Mouse (Mus musculus): ENCODE results near the gene Tmem43. TPM values are rescaled to one million over a fixed set of nuclear protein-coding genes. Genes with fewer than 3 reads are reported as not detected.

Tmem43 gene
- total RNA-seq (2014; rRNA removed; ENCODE audit: low replicate concordance): 41.3 and 43.9 TPM in 2 replicates
- polyA plus RNA-seq (2015; fragmentation: Nextera tagmentation; extraction: Ambion mirVana): 16.9 and 18.8 TPM in 2 replicates

DNA sequence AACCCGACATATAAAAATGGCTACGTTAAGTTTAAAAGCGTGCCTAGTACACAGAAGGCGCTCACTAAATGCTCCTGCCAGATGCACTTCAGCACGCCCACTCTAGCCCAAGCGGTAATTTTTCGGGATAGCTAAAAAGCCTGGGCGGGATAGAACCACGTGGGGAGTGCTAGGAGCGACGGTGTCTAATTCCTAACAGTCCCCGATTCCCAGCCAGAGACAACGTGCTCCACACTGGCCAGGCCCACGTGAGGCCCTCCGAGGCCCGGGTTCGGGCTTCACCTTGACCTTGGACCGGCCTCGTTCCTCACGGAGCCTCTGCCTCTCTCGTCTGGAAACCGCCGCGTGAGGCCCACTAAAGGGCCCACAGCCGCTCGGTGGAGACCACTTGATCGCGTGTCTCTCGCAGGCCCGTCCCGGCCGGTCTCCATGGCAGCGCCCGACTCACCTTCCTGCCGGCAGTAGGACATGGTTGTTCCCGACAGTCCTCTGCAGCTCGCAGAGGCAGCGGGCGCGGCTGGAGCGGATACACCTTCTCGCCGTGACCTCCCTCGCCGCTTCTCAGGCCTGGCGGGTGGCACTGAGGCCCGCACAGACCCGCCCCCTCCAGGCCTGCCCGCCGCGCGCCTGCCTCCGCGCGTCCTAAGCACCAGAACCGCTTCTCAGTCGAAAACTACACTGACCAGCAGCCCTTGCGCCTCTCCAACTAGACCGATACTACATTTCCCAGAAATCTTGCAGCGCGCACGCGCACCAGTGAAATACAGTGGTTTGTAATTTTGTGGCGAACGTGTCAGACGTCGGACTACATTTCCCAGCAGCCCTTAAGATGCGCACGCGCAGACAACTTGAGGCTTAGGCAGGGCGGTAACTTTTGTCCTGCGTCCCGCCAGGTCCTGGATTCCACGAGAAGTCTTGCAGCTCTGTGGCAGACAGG lies at the start of gene Tmem43, which contains the start of gene Chchd4:
Gene Tmem43, plus strand, starts transcription at position 836 of the 937 bp plus-strand sequence.
Gene Chchd4, minus strand, starts transcription at position 679 of the 937 bp plus-strand sequence.
- Histone ChIP-seq H3K27me3 (ENCODE audit: control insufficient read depth, insufficient read depth, low read length) (no peaks in the 10 kb centered on the region), H3K4me2 (ENCODE audit: low read depth, low read length) (peak within 1 kb of the TSS; percentile 83), H3K27ac (ENCODE audit: low read depth) (peak within 1 kb of the TSS; percentile 80), H3K4me3 (ENCODE audit: low read depth, low read length) (peak within 1 kb of the TSS; percentile 76), H3K9me3 (replicated peaks; ENCODE audit: control insufficient read depth, low read length) (no peaks in the 10 kb centered on the region), H3K9ac (replicated peaks; ENCODE audit: low read depth, low read length) (peak within 1 kb of the TSS; percentile 66), H3K4me1 (ENCODE audit: control insufficient read depth, insufficient read depth) (peaks cover 15% of the 10 kb centered on the region), H3K36me3 (replicated peaks; ENCODE audit: control insufficient read depth, insufficient read depth, low read length) (peaks cover 10% of the 10 kb centered on the region)
- under 1% methylated on average over 74 of the region's 74 CpGs for WGBS
- TF ChIP-seq EP300 (IDR thresholded peaks at IDR 0.05; ENCODE audit: low read depth): no peak
- peak; percentile 95 for ATAC-seq (ENCODE audit: insufficient read depth, low read depth)
- DNase-seq (ENCODE audit: low spot score): peak; percentile 100

- ATAC-seq (ENCODE audit: insufficient read depth, low read depth): no peak
- H3K36me3 ChIP-seq (replicated peaks; ENCODE audit: control insufficient read depth, insufficient read depth, low read length): no peaks in the 10 kb centered on the region
- TF ChIP-seq CTCF (IDR thresholded peaks at IDR 0.05; ENCODE audit: low read depth) (no peak), EP300 (IDR thresholded peaks at IDR 0.05; ENCODE audit: low read depth) (no peak)
- no peak overlapping the region for H3K4me3 ChIP-seq (ENCODE audit: low read depth, low read length)
- H3K4me2 ChIP-seq (ENCODE audit: low read depth, low read length): no peak overlapping the region
- no peaks in the 10 kb centered on the region for H3K9me3 ChIP-seq (replicated peaks; ENCODE audit: control insufficient read depth, low read length)
- 49% methylated on average over 4 of the region's 4 CpGs for WGBS
- H3K27me3 ChIP-seq (ENCODE audit: control insufficient read depth, insufficient read depth, low read length): peaks cover 15% of the 10 kb centered on the region; the same call in 1 of the 2 replicates
- DNase-seq (ENCODE audit: low spot score): no peak
- H3K9ac ChIP-seq (replicated peaks; ENCODE audit: low read depth, low read length): no peak overlapping the region
- no peak overlapping the region for H3K27ac ChIP-seq (ENCODE audit: low read depth)
- no peaks in the 10 kb centered on the region for H3K4me1 ChIP-seq (ENCODE audit: control insufficient read depth, insufficient read depth)
Observed at GRCm38 (mm10) chr6:91424151-91424550, 49.4 kb upstream of the Tmem43 start.

DNA sequence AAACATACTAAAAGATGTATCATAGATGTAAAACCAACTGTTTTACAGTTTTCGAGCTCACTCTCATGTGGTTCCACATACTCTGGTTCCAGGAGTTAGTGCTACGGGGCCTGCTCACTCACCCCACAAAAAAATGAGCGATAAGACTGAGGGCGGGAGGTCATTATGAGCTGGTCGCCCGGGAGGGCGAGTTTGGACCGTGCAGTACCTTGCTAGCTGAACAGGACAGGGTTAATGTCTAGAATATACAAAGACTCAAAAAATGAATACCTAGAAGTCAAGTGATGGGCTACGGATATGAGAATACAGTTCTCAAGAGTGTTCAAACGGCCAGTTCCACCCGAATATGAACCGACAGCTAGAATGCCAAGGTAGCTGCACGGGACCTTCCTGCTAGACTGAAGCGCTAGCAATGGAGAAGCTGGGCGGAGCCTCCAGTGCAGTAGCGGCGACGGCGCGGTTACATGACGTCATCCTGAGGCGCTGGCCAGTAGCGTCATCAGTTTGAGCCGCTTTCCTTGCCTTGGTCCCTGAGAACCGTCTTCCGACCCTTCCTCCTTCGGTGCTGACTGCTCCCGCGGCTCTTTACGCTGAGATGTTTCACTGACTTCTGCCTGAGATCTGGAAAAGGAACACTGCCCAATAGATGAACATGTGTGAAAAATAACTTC lies 32.9 kb upstream of the Tmem43 start:
- WGBS: 2% methylated on average over 30 of the region's 30 CpGs

GRCm38 (mm10) chr6:91441145-91441662 lies 32.3 kb upstream of the Tmem43 start:
- WGBS: 2% methylated on average over 19 of the region's 19 CpGs
- peak overlapping the region; percentile 80 for H3K9ac ChIP-seq (replicated peaks; ENCODE audit: low read depth, low read length)
- no peaks in the 10 kb centered on the region; the same call in none of the 2 replicates for H3K27me3 ChIP-seq (ENCODE audit: control insufficient read depth, insufficient read depth, low read length)
- peak; percentile 52 for ATAC-seq (ENCODE audit: insufficient read depth, low read depth)
- H3K9me3 ChIP-seq (replicated peaks; ENCODE audit: control insufficient read depth, low read length): no peaks in the 10 kb centered on the region
- peaks cover 9% of the 10 kb centered on the region for H3K4me1 ChIP-seq (ENCODE audit: control insufficient read depth, insufficient read depth)
- peak overlapping the region; percentile 73 for H3K4me3 ChIP-seq (ENCODE audit: low read depth, low read length)
- no peak for DNase-seq (ENCODE audit: low spot score)
- peak overlapping the region; percentile 74 for H3K27ac ChIP-seq (ENCODE audit: low read depth)
- H3K4me2 ChIP-seq (ENCODE audit: low read depth, low read length): peak overlapping the region; percentile 96
- no peaks in the 10 kb centered on the region for H3K36me3 ChIP-seq (replicated peaks; ENCODE audit: control insufficient read depth, insufficient read depth, low read length)
- TF ChIP-seq EP300 (IDR thresholded peaks at IDR 0.05; ENCODE audit: low read depth) (no peak), CTCF (IDR thresholded peaks at IDR 0.05; ENCODE audit: low read depth) (no peak)

More for the DNA sequence above, 32.9 kb upstream of the Tmem43 start:
- Histone ChIP-seq H3K9me3 (replicated peaks; ENCODE audit: control insufficient read depth, low read length) (no peaks in the 10 kb centered on the region), H3K27ac (ENCODE audit: low read depth) (peak overlapping the region; percentile 74), H3K4me3 (ENCODE audit: low read depth, low read length) (peak overlapping the region; percentile 73), H3K27me3 (ENCODE audit: control insufficient read depth, insufficient read depth, low read length) (no peaks in the 10 kb centered on the region; the same call in none of the 2 replicates), H3K4me1 (ENCODE audit: control insufficient read depth, insufficient read depth) (peaks cover 9% of the 10 kb centered on the region), H3K36me3 (replicated peaks; ENCODE audit: control insufficient read depth, insufficient read depth, low read length) (no peaks in the 10 kb centered on the region), H3K4me2 (ENCODE audit: low read depth, low read length) (peak overlapping the region; percentile 96), H3K9ac (replicated peaks; ENCODE audit: low read depth, low read length) (peak overlapping the region; percentile 80)
- TF ChIP-seq CTCF (IDR thresholded peaks at IDR 0.05; ENCODE audit: low read depth): no peak
- TF ChIP-seq EP300 (IDR thresholded peaks at IDR 0.05; ENCODE audit: low read depth): no peak
- DNase-seq (ENCODE audit: low spot score) (peak; percentile 96), ATAC-seq (ENCODE audit: insufficient read depth, low read depth) (peak; percentile 96)

GRCm38 (mm10) chr6:91445316-91445715 lies 28.2 kb upstream of the Tmem43 start:
- Histone ChIP-seq H3K27ac (ENCODE audit: low read depth) (no peak overlapping the region), H3K9me3 (replicated peaks; ENCODE audit: control insufficient read depth, low read length) (no peaks in the 10 kb centered on the region), H3K4me3 (ENCODE audit: low read depth, low read length) (no peak overlapping the region), H3K4me2 (ENCODE audit: low read depth, low read length) (no peak overlapping the region), H3K4me1 (ENCODE audit: control insufficient read depth, insufficient read depth) (peaks cover 7% of the 10 kb centered on the region), H3K27me3 (ENCODE audit: control insufficient read depth, insufficient read depth, low read length) (0 out of 2 replicates have a peak, but pooled peaks cover 3% of the 10 kb centered on the region), H3K36me3 (replicated peaks; ENCODE audit: control insufficient read depth, insufficient read depth, low read length) (no peaks in the 10 kb centered on the region), H3K9ac (replicated peaks; ENCODE audit: low read depth, low read length) (no peak overlapping the region)
- DNase-seq (ENCODE audit: low spot score) (no peak), ATAC-seq (ENCODE audit: insufficient read depth, low read depth) (no peak)
- TF ChIP-seq EP300 (IDR thresholded peaks at IDR 0.05; ENCODE audit: low read depth): no peak
- no peak for TF ChIP-seq CTCF (IDR thresholded peaks at IDR 0.05; ENCODE audit: low read depth)
- 67% methylated on average over 3 of the region's 3 CpGs for WGBS

All from heart, postnatal 0 days (tissue).